Mouse (Mus musculus): ENCODE data around the gene Get4.

DNA sequence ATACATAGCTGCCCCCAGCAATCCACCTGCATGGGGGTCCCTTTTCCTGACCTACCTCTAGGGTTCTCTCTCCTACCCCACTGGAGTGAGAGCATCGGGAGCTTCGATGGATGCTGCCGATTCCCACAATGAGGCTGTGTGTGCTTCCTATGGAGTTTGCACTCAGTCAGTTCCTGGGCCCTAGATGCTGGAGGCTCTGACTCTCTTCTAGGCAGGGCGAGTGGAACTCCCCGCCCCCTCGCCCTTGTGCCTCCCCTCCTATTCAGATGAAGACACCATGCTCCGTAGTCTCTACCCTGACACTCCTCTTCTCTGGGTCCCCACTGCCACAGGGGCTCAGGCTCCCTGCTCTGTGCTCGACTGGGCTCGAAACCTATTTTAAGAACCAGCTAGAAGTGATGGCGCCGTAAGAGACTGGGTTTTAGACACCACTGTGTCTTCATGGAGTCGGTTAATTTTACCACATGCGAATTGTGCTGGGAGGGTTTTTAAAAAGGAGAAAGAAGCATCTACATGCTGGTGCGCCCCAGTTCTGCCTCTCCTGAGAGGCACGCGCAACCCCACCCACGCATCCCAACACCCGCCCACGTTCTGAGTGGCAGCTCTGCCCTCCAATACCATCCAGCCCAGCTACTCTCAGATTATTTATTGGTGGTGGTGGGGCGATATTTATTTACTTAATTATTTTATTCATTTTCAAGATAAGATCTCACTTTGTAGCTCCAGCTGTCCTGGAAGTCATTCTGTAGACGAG, 65.8 kb downstream of the Get4 start:
- TF ChIP-seq CTCF (IDR thresholded peaks at IDR 0.05; ENCODE audit: borderline replicate concordance, insufficient read depth, low read depth, low read length) (no peak), POLR2A (IDR thresholded peaks at IDR 0.05; ENCODE audit: borderline replicate concordance, insufficient read depth, low read length) (no peak)

All from cerebellum, adult 2 months (tissue).